Mouse (Mus musculus): ENCODE data around the gene Mrpl46.

The Mrpl46 gene

GRCm38 (mm10) chr7:78782639-78783581, at the start of gene Mrpl46, which contains the start of gene Mrps11:
Mrpl46 (minus strand) TSS chr7:78783531.
Mrps11 (plus strand) TSS chr7:78783119.
- peak; percentile 79 to 85 for DNase-seq

GRCm38 (mm10) chr7:78827749-78828362, 44.5 kb upstream of the Mrpl46 start:
- DNase-seq, result no peak

GRCm38 (mm10) chr7:78826682-78827385, 43.5 kb upstream of the Mrpl46 start:
- DNase-seq, result no peak

- DNase-seq, result no peak
Measured at GRCm38 (mm10) chr7:78818336-78818735, 35.0 kb upstream of the Mrpl46 start.

- peak; percentile 46 to 60 for DNase-seq
Measured at GRCm38 (mm10) chr7:78814766-78815165, 31.4 kb upstream of the Mrpl46 start.

- peak; percentile 42 to 48 for DNase-seq
Measured at GRCm38 (mm10) chr7:78813791-78814190, 30.5 kb upstream of the Mrpl46 start.

- DNase-seq, result no peak
Measured at GRCm38 (mm10) chr7:78807192-78807591, 23.9 kb upstream of the Mrpl46 start.

GRCm38 (mm10) chr7:78803841-78804240, 20.5 kb upstream of the Mrpl46 start:
- peak; percentile 23 to 33 for DNase-seq

- DNase-seq, result no peak
Measured at GRCm38 (mm10) chr7:78799730-78800496, 16.6 kb upstream of the Mrpl46 start.

- no peak for DNase-seq
Measured at GRCm38 (mm10) chr7:78797843-78798455, 14.6 kb upstream of the Mrpl46 start.

- DNase-seq, result no peak
Measured at GRCm38 (mm10) chr7:78796624-78797023, 13.3 kb upstream of the Mrpl46 start.

GRCm38 (mm10) chr7:78794571-78795092, 11.3 kb upstream of the Mrpl46 start:
- DNase-seq, result no peak

- no peak for DNase-seq
Measured at GRCm38 (mm10) chr7:78793895-78794570, 10.7 kb upstream of the Mrpl46 start.

GRCm38 (mm10) chr7:78791359-78792222, 8.3 kb upstream of the Mrpl46 start:
- DNase-seq, result peak; percentile 48 to 63

GRCm38 (mm10) chr7:78787793-78788380, 4.6 kb upstream of the Mrpl46 start:
- DNase-seq, result no peak

- DNase-seq, result no peak
Measured at GRCm38 (mm10) chr7:78785906-78786305, 2.6 kb upstream of the Mrpl46 start.

- DNase-seq, result peak; percentile 21 to 65
Measured at GRCm38 (mm10) chr7:78778741-78779140, 4.6 kb downstream of the Mrpl46 start.

GRCm38 (mm10) chr7:78770936-78771335, 12.4 kb downstream of the Mrpl46 start:
- no peak for DNase-seq

GRCm38 (mm10) chr7:78769075-78769652, 14.2 kb downstream of the Mrpl46 start:
- peak; percentile 10 to 51 for DNase-seq

All from kidney, adult 8-10 months (tissue).